Mouse (Mus musculus) liver, adult 2 months (tissue): ENCODE measurements around the gene Ankfn1.

ENCODE experiments used
- CTCF ChIP-seq: fragments of 200-500 bp; IDR thresholded peaks from 2 replicates; pipeline ENCODE4 v1.5.1; 2011; ENCODE audit warnings: low read depth, low read length, control low read depth
- POLR2A ChIP-seq: fragments of 200-500 bp; IDR thresholded peaks from 2 replicates; pipeline ENCODE4 v1.6.1; 2011; ENCODE audit warnings: low read length, control low read depth; ENCODE audit not compliant: insufficient read depth; ENCODE audit errors: extremely low read depth

- TF ChIP-seq CTCF = no peak
- no peak for TF ChIP-seq POLR2A
Observed at GRCm38 (mm10) chr11:89568246-89568645, 209.2 kb downstream of the Ankfn1 start.
